Mouse (Mus musculus) right cerebral cortex, postnatal 36 days (tissue): ENCODE measurements around the gene Usp45.

Experiments
- DNase-seq, 2 experiments: peaks; one replicate each; pipeline ENCODE4 v3.0.0; 2022; ENCODE audit warnings: low spot score in 2 of 2, mixed read lengths in 1 of 2

The Usp45 gene

DNA sequence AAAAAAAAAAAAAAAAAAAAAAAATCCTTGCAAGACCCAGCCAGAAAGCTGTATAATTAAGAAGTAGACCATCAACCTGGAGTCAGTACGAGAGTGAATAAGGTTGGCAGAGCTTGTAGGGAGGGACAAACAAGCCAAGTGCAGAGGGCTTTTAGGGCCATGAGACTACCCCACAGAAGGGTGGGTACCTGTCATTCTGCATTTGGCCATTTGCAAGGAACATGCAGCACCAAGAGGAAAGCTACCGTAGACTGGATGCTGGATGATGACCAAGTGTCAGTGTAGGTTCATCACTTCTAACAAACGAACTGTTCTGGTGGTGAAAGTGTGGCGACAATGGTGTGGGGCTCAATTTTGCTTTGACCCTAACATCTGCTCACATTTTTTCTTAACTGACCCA lies 22.9 kb downstream of the Usp45 start:
- no peak for DNase-seq

DNA sequence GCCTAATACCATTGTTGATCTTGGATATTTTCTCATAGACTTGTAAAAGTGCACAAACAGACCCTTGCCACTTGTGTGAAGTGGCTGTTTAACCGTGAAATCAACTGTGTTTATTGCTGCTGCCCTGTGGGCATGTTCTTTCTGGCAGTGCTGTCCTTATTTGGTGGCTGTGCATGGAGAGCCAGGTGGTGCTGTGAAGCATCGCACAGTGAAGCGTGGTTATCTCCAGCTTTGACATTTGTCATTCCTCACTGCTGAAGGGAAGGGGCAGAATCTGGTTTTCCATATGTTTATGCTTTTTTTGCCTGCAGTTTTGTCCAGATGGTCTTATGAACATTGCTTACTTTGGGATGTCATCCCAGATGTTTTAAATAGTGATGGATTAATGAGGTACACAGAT lies 26.7 kb downstream of the Usp45 start:
- no peak for DNase-seq

DNA sequence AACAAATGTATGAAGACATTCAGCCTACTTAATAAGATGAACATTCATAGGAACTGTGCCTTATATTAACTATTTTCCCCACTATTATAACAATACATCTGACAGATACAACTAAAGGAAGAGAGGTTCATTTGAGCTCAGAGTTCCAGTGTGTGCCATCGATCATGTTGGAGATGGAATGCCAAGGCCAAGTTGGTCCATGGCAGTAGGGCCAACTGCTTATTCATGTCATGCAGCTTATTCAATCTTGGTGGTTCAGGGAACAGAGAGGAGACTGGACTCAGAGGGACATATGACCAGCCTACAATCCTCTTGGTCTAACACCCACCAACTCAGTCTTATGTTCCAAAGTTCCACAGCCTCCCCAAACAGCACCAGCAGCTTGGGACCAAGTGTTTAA lies 34.1 kb downstream of the Usp45 start:
- DNase-seq = no peak

- DNase-seq = no peak
Observed at GRCm38 (mm10) chr4:21801620-21802019, 34.7 kb downstream of the Usp45 start.

DNA sequence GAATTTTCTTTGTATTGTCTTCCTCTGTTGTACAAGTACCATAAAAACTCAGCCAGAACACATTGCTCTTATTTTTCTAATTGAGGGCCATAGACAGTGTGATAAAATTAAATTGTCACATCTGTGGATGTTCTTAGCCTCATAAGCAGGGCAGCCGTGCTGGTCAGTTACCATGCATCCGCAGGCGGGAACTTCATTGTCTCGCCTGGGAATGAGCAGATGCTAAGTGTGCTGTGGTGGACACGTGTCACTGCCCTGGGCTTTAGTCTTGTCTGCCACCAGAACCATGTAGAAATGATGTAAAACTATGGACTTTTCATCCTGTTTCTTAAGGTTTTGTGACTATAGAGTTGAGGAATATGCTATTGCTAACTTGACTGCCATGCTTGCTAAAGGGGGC lies 40.2 kb downstream of the Usp45 start:
- no peak for DNase-seq

DNA sequence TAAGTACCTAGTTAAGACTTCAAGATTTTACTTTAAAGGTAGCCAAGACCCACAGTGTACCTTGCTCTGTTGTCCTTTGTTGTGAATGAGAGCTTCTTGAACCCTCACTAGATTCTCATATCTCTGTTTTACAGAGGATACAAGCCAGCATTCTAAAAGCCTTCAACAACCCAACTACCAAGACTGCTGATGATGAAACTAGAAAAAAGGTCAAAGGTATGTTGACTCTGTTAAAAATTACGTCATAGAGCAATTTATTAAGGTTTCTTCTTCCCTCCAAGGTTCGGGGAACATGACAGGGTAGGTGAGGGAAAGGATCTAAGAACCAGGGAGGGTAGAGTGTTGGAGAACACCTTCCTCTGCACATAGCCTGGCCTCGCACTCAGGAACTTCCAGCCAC lies 43.7 kb downstream of the Usp45 start:
- no peak for DNase-seq

- no peak for DNase-seq
Observed at GRCm38 (mm10) chr4:21812635-21813034, 45.7 kb downstream of the Usp45 start.

DNA sequence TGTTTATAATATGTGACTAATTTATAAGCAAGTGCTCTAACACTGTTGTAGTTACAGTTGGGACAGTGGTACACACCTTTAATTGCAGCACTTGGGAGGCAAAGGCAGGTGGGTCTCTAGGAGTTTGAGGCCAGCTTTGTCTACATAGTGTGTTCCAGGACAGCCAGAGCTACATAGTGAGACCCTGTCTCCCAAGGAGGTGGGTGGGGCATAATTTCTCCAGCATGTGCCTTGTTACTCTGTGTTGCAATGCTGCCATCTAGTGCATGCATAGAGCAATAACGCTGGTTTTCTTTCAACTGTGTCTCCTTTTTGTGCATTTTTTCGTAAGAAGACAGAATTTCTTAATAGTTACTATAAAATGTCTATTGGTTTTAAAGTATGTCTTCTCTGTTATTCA lies 47.1 kb downstream of the Usp45 start:
- DNase-seq = peak in 1 of 2 experiments; percentile 5

GRCm38 (mm10) chr4:21826616-21827015 lies 59.7 kb downstream of the Usp45 start:
- DNase-seq = no peak

GRCm38 (mm10) chr4:21832844-21833243 lies 65.9 kb downstream of the Usp45 start:
- no peak for DNase-seq

- peak; percentile 94 to 95 for DNase-seq
Observed at GRCm38 (mm10) chr4:21847481-21848286, 80.7 kb downstream of the Usp45 start, which contains the start of gene Pnisr. Gene Pnisr, plus strand, starts transcription at chr4:21847583.

GRCm38 (mm10) chr4:21848287-21848630 lies 81.3 kb downstream of the Usp45 start:
- DNase-seq = peak; percentile 81 to 85

GRCm38 (mm10) chr4:21857481-21857880 lies 90.5 kb downstream of the Usp45 start:
- DNase-seq = no peak

- no peak for DNase-seq
Observed at GRCm38 (mm10) chr4:21865226-21865625, 98.3 kb downstream of the Usp45 start.

- no peak for DNase-seq
Observed at GRCm38 (mm10) chr4:21878776-21879175, 111.8 kb downstream of the Usp45 start.

DNA sequence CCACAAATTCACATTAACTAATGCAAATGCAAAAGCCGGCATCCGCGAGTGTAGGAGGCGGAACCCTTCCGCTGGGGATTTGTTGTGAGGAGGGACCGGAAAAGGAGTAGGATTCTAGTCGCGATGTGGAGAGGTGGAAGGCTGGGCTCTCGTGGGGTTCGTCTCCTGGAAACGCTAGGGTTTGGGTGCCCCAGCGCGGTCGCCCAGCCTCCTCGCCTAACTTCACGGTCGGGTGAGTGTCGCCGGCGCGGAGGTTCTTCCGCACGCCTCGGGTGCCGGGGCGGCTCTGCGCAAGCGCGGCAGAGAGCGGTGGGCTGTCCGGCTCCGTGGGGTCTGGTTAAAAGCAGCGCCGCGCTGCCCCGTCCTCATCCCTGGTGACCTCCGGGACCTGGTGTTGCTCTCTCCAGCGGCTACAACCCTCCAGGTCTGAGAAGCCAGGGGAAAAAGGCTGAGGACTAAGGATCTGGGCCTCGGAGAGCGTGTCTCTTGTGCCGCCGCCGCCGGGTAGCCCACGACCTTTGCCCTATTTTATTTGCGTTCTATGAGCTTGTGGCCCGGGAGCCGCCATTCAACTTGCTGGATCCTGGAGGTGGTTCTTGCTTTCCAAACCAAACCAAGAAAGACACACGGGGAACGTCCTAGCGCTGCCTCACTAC lies 112.7 kb downstream of the Usp45 start, which contains the start of gene Coq3:
Coq3 (plus strand) TSS at position 109 of the 656 bp plus-strand sequence.
- DNase-seq = peak; percentile 83 to 84

DNA sequence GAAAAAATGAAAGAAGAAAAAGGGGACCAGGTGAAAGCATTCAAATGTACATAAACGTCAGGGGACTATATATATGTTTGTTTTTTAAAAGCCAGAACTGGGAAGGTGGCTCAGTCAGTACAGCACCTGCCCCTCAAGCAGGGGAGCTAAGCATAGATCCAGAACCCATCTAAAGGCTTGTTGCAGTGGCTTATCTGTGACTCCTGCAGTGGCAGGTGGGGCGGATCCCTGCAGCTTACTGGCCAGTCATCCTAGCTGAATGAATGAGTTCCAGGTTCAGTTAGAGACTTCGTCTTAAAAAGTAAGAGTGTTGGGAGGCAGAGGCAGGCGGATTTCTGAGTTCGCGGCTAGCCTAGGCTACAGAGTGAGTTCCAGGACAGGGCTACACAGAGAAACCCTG lies 115.8 kb downstream of the Usp45 start:
- no peak for DNase-seq

DNA sequence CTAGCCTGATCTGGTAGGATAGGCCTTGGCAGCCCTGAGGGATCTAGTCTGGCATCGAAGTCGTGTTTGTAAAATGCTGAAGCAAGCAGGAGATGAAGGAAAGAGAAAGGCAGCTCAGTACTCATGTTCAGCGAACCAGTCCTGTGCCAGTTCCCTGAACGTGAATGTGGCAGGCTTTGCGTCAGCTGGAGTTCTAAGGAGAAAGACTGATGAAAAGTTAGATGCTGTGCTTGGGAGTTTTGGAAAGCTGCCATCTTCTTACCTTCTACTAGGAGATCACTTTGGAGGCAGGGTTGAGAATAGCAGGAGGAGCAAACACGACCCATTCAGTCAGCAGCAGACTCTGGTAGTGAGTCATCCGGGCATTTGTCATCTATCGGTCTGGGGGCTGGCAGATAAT lies 118.9 kb downstream of the Usp45 start:
- no peak for DNase-seq
